Mouse (Mus musculus): Measurements from ENCODE around the gene Tmem265. TPM values are rescaled to one million over a fixed set of nuclear protein-coding genes. Genes with fewer than 3 reads are reported as not detected.

The Tmem265 gene
- polyA plus RNA-seq, 1 experiment from 2014 or later = 5.1 TPM

- H3K27ac ChIP-seq (replicated peaks; ENCODE audit: low read depth, low read length) = no peak overlapping the region
- no peak overlapping the region for H3K4me3 ChIP-seq (replicated peaks; ENCODE audit: low read depth, low read length)
- no peak overlapping the region for H3K9ac ChIP-seq (replicated peaks; ENCODE audit: low read length)
- no peaks in the 10 kb centered on the region for H3K27me3 ChIP-seq (ENCODE audit: control insufficient read depth, insufficient read depth, low read length)
- 98% methylated on average over 6 of the region's 6 CpGs for WGBS
- ATAC-seq (ENCODE audit: low FRiP score, low TSS enrichment) (no peak), DNase-seq (no peak)
- H3K36me3 ChIP-seq (ENCODE audit: control insufficient read depth, insufficient read depth, low read length) = peaks cover 63% of the 10 kb centered on the region
- H3K4me2 ChIP-seq (ENCODE audit: low read length) = no peak overlapping the region
- no peaks in the 10 kb centered on the region for H3K9me3 ChIP-seq (ENCODE audit: control insufficient read depth, low read length)
- H3K4me1 ChIP-seq (ENCODE audit: control insufficient read depth, insufficient read depth, low read length) = 0 out of 2 replicates have a peak, but pooled peaks cover 7% of the 10 kb centered on the region
These were observed 22.1 kb downstream of the Tmem265 start for GRCm38 (mm10) chr7:127583260-127583659.

DNA sequence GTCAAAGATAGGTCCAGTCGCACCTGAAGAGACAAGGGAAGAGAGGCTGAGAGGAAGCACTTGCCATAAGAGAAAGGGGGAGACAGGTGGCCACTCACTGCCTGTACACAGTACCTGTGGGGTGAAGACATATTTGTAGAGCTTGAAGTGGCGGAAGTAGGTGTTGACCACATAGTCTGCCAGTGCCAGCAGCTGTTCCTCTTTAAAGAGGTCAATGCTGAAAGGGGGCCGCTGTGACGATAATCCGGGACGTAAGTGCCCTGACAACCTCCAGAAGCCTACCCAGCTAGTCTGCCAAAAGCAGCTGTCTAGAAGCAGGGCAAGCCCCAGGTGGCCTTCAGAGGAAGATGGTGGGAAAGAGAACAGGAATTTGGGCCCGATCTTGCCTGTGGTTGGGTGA lies 23.8 kb downstream of the Tmem265 start:
- 84% methylated on average over 7 of the region's 7 CpGs for WGBS
- H3K4me1 ChIP-seq (ENCODE audit: control insufficient read depth, insufficient read depth, low read length) = peaks cover 14% of the 10 kb centered on the region; the same call in 1 of the 2 replicates
- H3K4me2 ChIP-seq (ENCODE audit: low read length) = no peak overlapping the region
- H3K27me3 ChIP-seq (ENCODE audit: control insufficient read depth, insufficient read depth, low read length) = no peaks in the 10 kb centered on the region
- H3K4me3 ChIP-seq (replicated peaks; ENCODE audit: low read depth, low read length) = no peak overlapping the region
- H3K9me3 ChIP-seq (ENCODE audit: control insufficient read depth, low read length) = no peaks in the 10 kb centered on the region
- no peak overlapping the region for H3K9ac ChIP-seq (replicated peaks; ENCODE audit: low read length)
- H3K27ac ChIP-seq (replicated peaks; ENCODE audit: low read depth, low read length) = no peak overlapping the region
- peaks cover 57% of the 10 kb centered on the region for H3K36me3 ChIP-seq (ENCODE audit: control insufficient read depth, insufficient read depth, low read length)
- ATAC-seq (ENCODE audit: low FRiP score, low TSS enrichment) = no peak
- DNase-seq = no peak

DNA sequence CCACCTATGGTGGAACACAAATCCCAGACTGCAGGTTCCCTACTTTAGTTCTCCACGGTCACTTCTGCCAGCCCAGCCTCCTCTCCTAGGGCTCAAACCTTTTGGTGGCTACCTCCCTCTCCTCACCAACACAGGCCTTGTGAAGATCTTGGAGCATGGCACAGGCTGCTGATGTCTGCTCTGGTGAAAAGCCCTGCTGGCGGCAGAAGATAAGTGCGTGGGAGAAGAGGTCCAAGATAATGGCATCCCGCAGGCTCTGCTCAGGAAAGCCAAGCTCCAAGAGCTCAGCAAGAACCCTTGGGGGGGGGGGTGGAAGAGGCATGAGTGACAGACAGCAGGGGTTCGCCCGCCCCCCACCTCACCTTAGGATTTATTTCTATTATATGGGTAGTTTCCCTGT lies 25.0 kb downstream of the Tmem265 start:
- Histone ChIP-seq H3K27ac (replicated peaks; ENCODE audit: low read depth, low read length) (no peak overlapping the region), H3K4me2 (ENCODE audit: low read length) (no peak overlapping the region), H3K4me1 (ENCODE audit: control insufficient read depth, insufficient read depth, low read length) (peaks cover 14% of the 10 kb centered on the region; the same call in 1 of the 2 replicates), H3K27me3 (ENCODE audit: control insufficient read depth, insufficient read depth, low read length) (no peaks in the 10 kb centered on the region), H3K36me3 (ENCODE audit: control insufficient read depth, insufficient read depth, low read length) (peaks cover 56% of the 10 kb centered on the region), H3K9ac (replicated peaks; ENCODE audit: low read length) (no peak overlapping the region), H3K9me3 (ENCODE audit: control insufficient read depth, low read length) (no peaks in the 10 kb centered on the region), H3K4me3 (replicated peaks; ENCODE audit: low read depth, low read length) (no peak overlapping the region)
- ATAC-seq (ENCODE audit: low FRiP score, low TSS enrichment) (no peak), DNase-seq (no peak)
- 91% methylated on average over 6 of the region's 6 CpGs for WGBS

DNA sequence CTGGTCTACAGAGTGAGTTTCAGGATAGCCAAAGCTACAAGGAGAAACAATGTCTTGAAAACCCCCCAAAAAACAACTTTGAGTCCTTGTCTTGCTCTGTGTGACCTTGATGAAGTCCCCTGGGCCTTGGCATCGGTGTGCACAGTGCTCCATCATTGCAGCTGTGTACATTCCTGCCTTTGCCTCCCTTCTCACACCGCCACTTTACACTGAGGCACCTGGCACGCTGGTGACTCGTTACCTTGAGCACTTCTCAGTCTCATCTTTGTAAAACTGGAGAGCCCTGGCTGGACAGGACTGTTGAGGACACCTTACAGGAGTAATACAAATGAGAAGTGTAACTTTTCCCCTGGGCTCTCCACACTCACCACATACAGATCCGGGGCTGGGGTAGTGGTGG lies 26.0 kb downstream of the Tmem265 start:
- Histone ChIP-seq H3K27me3 (ENCODE audit: control insufficient read depth, insufficient read depth, low read length) (no peaks in the 10 kb centered on the region), H3K27ac (replicated peaks; ENCODE audit: low read depth, low read length) (no peak overlapping the region), H3K4me2 (ENCODE audit: low read length) (peak overlapping the region; percentile 89), H3K36me3 (ENCODE audit: control insufficient read depth, insufficient read depth, low read length) (peaks cover 57% of the 10 kb centered on the region), H3K4me3 (replicated peaks; ENCODE audit: low read depth, low read length) (peak overlapping the region; percentile 89; the same call in 1 of the 2 replicates), H3K4me1 (ENCODE audit: control insufficient read depth, insufficient read depth, low read length) (peaks cover 14% of the 10 kb centered on the region; the same call in 1 of the 2 replicates), H3K9me3 (ENCODE audit: control insufficient read depth, low read length) (no peaks in the 10 kb centered on the region), H3K9ac (replicated peaks; ENCODE audit: low read length) (no peak overlapping the region)
- 82% methylated on average over 5 of the region's 5 CpGs for WGBS
- DNase-seq (no peak), ATAC-seq (ENCODE audit: low FRiP score, low TSS enrichment) (no peak)

DNA sequence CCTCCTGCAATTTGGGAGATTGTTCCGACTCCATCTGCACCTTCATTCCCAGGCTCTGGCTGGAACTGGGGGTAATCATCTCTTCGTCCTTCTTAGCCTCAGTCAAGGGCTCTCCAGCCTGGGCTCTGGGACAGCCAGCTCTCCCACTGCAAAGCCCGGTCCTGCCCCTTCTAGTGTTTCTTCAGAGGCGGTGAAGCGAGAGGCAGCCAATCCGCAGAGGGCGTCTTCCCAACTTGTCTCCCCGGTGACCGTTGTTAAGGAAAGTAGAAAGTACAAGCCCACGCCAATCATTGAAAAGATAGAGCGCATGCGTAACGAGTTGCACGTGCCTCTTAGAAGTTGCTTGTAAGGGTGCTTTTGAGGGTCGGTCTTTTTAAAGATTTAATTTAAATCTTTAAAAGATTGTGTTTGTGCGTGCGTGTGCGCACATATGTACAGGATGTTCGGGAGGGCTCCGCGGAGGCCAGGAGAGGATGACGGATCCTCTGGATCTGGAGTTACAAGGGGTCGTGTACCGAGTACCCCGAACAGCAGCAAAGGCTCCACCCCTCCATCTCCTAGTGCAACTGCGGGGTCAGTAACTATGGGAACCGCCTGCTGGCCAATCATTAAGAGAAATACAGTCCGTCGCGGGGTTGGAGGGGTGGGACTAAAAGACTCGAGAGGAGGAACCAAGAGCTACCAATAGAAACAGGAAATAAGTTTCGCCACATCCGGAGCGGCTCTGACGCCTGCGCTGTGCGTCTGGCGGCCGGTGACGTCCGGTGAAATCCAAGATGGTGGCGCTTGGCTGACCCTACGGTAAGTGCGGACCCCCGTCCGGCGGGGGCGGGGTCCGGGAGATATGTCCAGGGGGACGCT lies 27.1 kb downstream of the Tmem265 start, which contains the start of the genes Ccdc189 and Rnf40:
Ccdc189 (minus strand) TSS at position 585 of the 861 bp plus-strand sequence.
Rnf40 (plus strand) TSS at position 757 of the 861 bp plus-strand sequence.
- no peaks in the 10 kb centered on the region for H3K27me3 ChIP-seq (ENCODE audit: control insufficient read depth, insufficient read depth, low read length)
- H3K4me2 ChIP-seq (ENCODE audit: low read length) = peak within 1 kb of the TSS; percentile 89
- DNase-seq (peak; percentile 97), ATAC-seq (ENCODE audit: low FRiP score, low TSS enrichment) (peak; percentile 97)
- H3K4me1 ChIP-seq (ENCODE audit: control insufficient read depth, insufficient read depth, low read length) = peaks cover 14% of the 10 kb centered on the region; the same call in 1 of the 2 replicates
- H3K9me3 ChIP-seq (ENCODE audit: control insufficient read depth, low read length) = no peaks in the 10 kb centered on the region
- H3K36me3 ChIP-seq (ENCODE audit: control insufficient read depth, insufficient read depth, low read length) = peaks cover 57% of the 10 kb centered on the region
- H3K27ac ChIP-seq (replicated peaks; ENCODE audit: low read depth, low read length) = peak within 1 kb of the TSS; percentile 76
- H3K4me3 ChIP-seq (replicated peaks; ENCODE audit: low read depth, low read length) = peak within 1 kb of the TSS; percentile 89
- under 1% methylated on average over 50 of the region's 50 CpGs for WGBS
- H3K9ac ChIP-seq (replicated peaks; ENCODE audit: low read length) = peak within 1 kb of the TSS; percentile 74

- H3K27me3 ChIP-seq (ENCODE audit: control insufficient read depth, insufficient read depth, low read length) = no peaks in the 10 kb centered on the region
- H3K4me3 ChIP-seq (replicated peaks; ENCODE audit: low read depth, low read length) = peak overlapping the region; percentile 89
- peak overlapping the region; percentile 68 for H3K27ac ChIP-seq (replicated peaks; ENCODE audit: low read depth, low read length)
- H3K9ac ChIP-seq (replicated peaks; ENCODE audit: low read length) = peak overlapping the region; percentile 74
- H3K4me2 ChIP-seq (ENCODE audit: low read length) = peak overlapping the region; percentile 89
- H3K9me3 ChIP-seq (ENCODE audit: control insufficient read depth, low read length) = no peaks in the 10 kb centered on the region
- DNase-seq (no peak), ATAC-seq (ENCODE audit: low FRiP score, low TSS enrichment) (no peak)
- 6% methylated on average over 29 of the region's 29 CpGs for WGBS
- H3K4me1 ChIP-seq (ENCODE audit: control insufficient read depth, insufficient read depth, low read length) = peaks cover 14% of the 10 kb centered on the region; the same call in 1 of the 2 replicates
- peaks cover 57% of the 10 kb centered on the region for H3K36me3 ChIP-seq (ENCODE audit: control insufficient read depth, insufficient read depth, low read length)
These were observed 27.7 kb downstream of the Tmem265 start for GRCm38 (mm10) chr7:127588901-127589300.

- H3K4me2 ChIP-seq (ENCODE audit: low read length) = peak overlapping the region; percentile 89
- no peaks in the 10 kb centered on the region for H3K27me3 ChIP-seq (ENCODE audit: control insufficient read depth, insufficient read depth, low read length)
- H3K36me3 ChIP-seq (ENCODE audit: control insufficient read depth, insufficient read depth, low read length) = peaks cover 58% of the 10 kb centered on the region
- H3K9me3 ChIP-seq (ENCODE audit: control insufficient read depth, low read length) = no peaks in the 10 kb centered on the region
- 92% methylated on average over 9 of the region's 9 CpGs for WGBS
- H3K9ac ChIP-seq (replicated peaks; ENCODE audit: low read length) = no peak overlapping the region
- H3K4me1 ChIP-seq (ENCODE audit: control insufficient read depth, insufficient read depth, low read length) = peaks cover 14% of the 10 kb centered on the region; the same call in 1 of the 2 replicates
- ATAC-seq (ENCODE audit: low FRiP score, low TSS enrichment) (no peak), DNase-seq (no peak)
- H3K4me3 ChIP-seq (replicated peaks; ENCODE audit: low read depth, low read length) = peak overlapping the region; percentile 89
- H3K27ac ChIP-seq (replicated peaks; ENCODE audit: low read depth, low read length) = no peak overlapping the region
These were observed 28.4 kb downstream of the Tmem265 start for GRCm38 (mm10) chr7:127589637-127590036.

DNA sequence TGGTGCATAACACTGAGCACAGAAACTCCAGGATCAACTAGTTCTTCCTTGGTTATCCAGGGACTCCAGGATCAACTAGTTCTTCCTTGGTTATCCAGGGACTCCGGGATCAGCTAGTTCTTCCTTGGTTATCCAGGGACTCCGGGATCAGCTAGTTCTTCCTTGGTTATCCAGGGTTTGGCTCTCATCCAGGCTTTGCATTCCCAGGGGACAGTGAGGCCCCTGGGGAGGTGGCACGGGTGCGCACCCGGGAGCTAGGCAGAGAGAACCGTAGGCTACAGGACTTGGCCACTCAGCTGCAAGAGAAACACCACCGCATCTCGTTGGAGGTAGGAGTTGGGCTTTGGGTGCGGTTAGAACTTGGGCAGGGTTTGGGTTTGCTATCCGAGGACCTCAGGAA lies 29.9 kb downstream of the Tmem265 start:
- no peak overlapping the region for H3K4me2 ChIP-seq (ENCODE audit: low read length)
- no peaks in the 10 kb centered on the region for H3K27me3 ChIP-seq (ENCODE audit: control insufficient read depth, insufficient read depth, low read length)
- H3K4me1 ChIP-seq (ENCODE audit: control insufficient read depth, insufficient read depth, low read length) = peaks cover 14% of the 10 kb centered on the region; the same call in 1 of the 2 replicates
- ATAC-seq (ENCODE audit: low FRiP score, low TSS enrichment) (no peak), DNase-seq (no peak)
- WGBS = 95% methylated on average over 10 of the region's 10 CpGs
- peaks cover 66% of the 10 kb centered on the region for H3K36me3 ChIP-seq (ENCODE audit: control insufficient read depth, insufficient read depth, low read length)
- H3K27ac ChIP-seq (replicated peaks; ENCODE audit: low read depth, low read length) = no peak overlapping the region
- H3K4me3 ChIP-seq (replicated peaks; ENCODE audit: low read depth, low read length) = no peak overlapping the region
- H3K9ac ChIP-seq (replicated peaks; ENCODE audit: low read length) = no peak overlapping the region
- H3K9me3 ChIP-seq (ENCODE audit: control insufficient read depth, low read length) = no peaks in the 10 kb centered on the region
